Mouse (Mus musculus): ENCODE data around the gene Gm525. TPM values are rescaled to one million over a fixed set of nuclear protein-coding genes. Genes with fewer than 3 reads are reported as not detected.

Gene Gm525
- total and polyA plus RNA-seq, 3 experiments = not detected

- Histone ChIP-seq H3K9ac (ENCODE audit: control insufficient read depth, low read depth, low read length, poor library complexity, severe bottlenecking) (no peak overlapping the region), H3K9me3 (replicated peaks; ENCODE audit: insufficient read depth, low read length) (no peaks in the 10 kb centered on the region), H3K27ac (ENCODE audit: control insufficient read depth, low read depth, low read length) (no peak overlapping the region), H3K79me2 (ENCODE audit: control insufficient read depth, insufficient read depth, low read length, poor library complexity) (no peaks in the 10 kb centered on the region), H3K4me1 (ENCODE audit: control insufficient read depth in 1 of 2, insufficient read depth in 2 of 2, low read length in 2 of 2) (peaks cover 14 to 44% of the 10 kb centered on the region in 2 experiments), H3K36me3 (ENCODE audit: control insufficient read depth in 1 of 2, insufficient read depth in 2 of 2, low read length in 2 of 2) (peaks cover 0 to 33% of the 10 kb centered on the region in 2 experiments; a peak in 2 of 4 replicates), H3K4me3 (ENCODE audit: control insufficient read depth in 1 of 2, insufficient read depth in 1 of 2, low read depth in 2 of 2, low read length in 2 of 2) (no peak overlapping the region), H3K27me3 (ENCODE audit: control insufficient read depth in 1 of 2, insufficient read depth in 2 of 2, low read length in 2 of 2) (no peaks in the 10 kb centered on the region)
- TF ChIP-seq CHD2 (IDR thresholded peaks at IDR 0.05; ENCODE audit: low read length) (no peak), GATA1 (IDR thresholded peaks at IDR 0.05; ENCODE audit: low read depth, low read length) (no peak), GABPA (IDR thresholded peaks at IDR 0.05; ENCODE audit: low read depth, low read length) (no peak), POLR2A (IDR thresholded peaks at IDR 0.05; ENCODE audit: control insufficient read depth in 1 of 2, insufficient read depth in 1 of 2, low read depth in 1 of 2, low read length in 2 of 2, poor library complexity in 1 of 2) (no peak), ZNF384 (IDR thresholded peaks at IDR 0.05; ENCODE audit: low read depth, low read length) (no peak)
- no peak for DNase-seq (ENCODE audit: low read depth, low spot score)
These were observed 48.0 kb upstream of the Gm525 start for GRCm38 (mm10) chr11:89025603-89026002.

GRCm38 (mm10) chr11:89026117-89026516 is 47.5 kb upstream of the Gm525 start:
- H3K4me1 ChIP-seq (ENCODE audit: control insufficient read depth in 1 of 2, insufficient read depth in 2 of 2, low read length in 2 of 2) = peaks cover 14 to 42% of the 10 kb centered on the region in 2 experiments
- no peak for TF ChIP-seq ETS1 (IDR thresholded peaks at IDR 0.05; ENCODE audit: low read depth, low read length)
- 0 out of 2 replicates have a peak, but pooled peaks have one; percentile 8 for TF ChIP-seq TAL1 (IDR thresholded peaks at IDR 0.05; ENCODE audit: low read length)

GRCm38 (mm10) chr11:89027955-89028361 is 45.7 kb upstream of the Gm525 start:
- peak; percentile 95 for DNase-seq (ENCODE audit: low read depth, low spot score)
- peak overlapping the region; percentile 65 for H3K27ac ChIP-seq (ENCODE audit: control insufficient read depth, low read depth, low read length)
- H3K9ac ChIP-seq (ENCODE audit: control insufficient read depth, low read depth, low read length, poor library complexity, severe bottlenecking) = no peak overlapping the region
- TF ChIP-seq MAZ (IDR thresholded peaks at IDR 0.05; ENCODE audit: low read depth, low read length) = no peak
- peak; percentile 61 for TF ChIP-seq TCF12 (IDR thresholded peaks at IDR 0.05; ENCODE audit: low read depth, low read length)
- no peak for TF ChIP-seq CHD2 (IDR thresholded peaks at IDR 0.05; ENCODE audit: low read length)
- TF ChIP-seq ETS1 (IDR thresholded peaks at IDR 0.05; ENCODE audit: low read depth, low read length) = peak; percentile 69
- TF ChIP-seq POLR2A (IDR thresholded peaks at IDR 0.05; ENCODE audit: control insufficient read depth in 1 of 2, insufficient read depth in 1 of 2, low read depth in 1 of 2, low read length in 2 of 2, poor library complexity in 1 of 2) = no peak
- TF ChIP-seq CHD1 (IDR thresholded peaks at IDR 0.05; ENCODE audit: low read depth, low read length) = no peak
- 0 out of 2 replicates have a peak, but pooled peaks have one; percentile 27 for TF ChIP-seq MAX (IDR thresholded peaks at IDR 0.05; ENCODE audit: low read length)
- no peak for TF ChIP-seq NELFE (IDR thresholded peaks at IDR 0.05; ENCODE audit: low read depth, low read length)
- no peak for TF ChIP-seq RAD21 (IDR thresholded peaks at IDR 0.05; ENCODE audit: low read depth, low read length)
- no peak for TF ChIP-seq MEF2A (IDR thresholded peaks at IDR 0.05; ENCODE audit: extremely low read depth, insufficient replicate concordance, low read depth, low read length, poor library complexity, severe bottlenecking)
- TF ChIP-seq KAT2A (conservative IDR thresholded peaks at IDR 0.05; ENCODE audit: low read depth, low read length) = no peak
- peak; percentile 66 for TF ChIP-seq TBP (IDR thresholded peaks at IDR 0.05; ENCODE audit: low read depth, low read length)
- TF ChIP-seq ZC3H11A (IDR thresholded peaks at IDR 0.05; ENCODE audit: low read depth, low read length) = no peak
- TF ChIP-seq RCOR1 (IDR thresholded peaks at IDR 0.05; ENCODE audit: low read depth, low read length) = peak; percentile 80
- TF ChIP-seq ELF1 (IDR thresholded peaks at IDR 0.05; ENCODE audit: low read depth, low read length) = no peak
- peak; percentile 61; the same call in 1 of the 2 replicates for TF ChIP-seq MYC (IDR thresholded peaks at IDR 0.05; ENCODE audit: low read depth, low read length)
- TF ChIP-seq TAL1 (IDR thresholded peaks at IDR 0.05; ENCODE audit: low read length) = peak; percentile 46
- TF ChIP-seq BHLHE40 (IDR thresholded peaks at IDR 0.05; ENCODE audit: borderline replicate concordance, low read depth, low read length) = peak; percentile 62; the same call in 1 of the 2 replicates
- no peak for TF ChIP-seq USF1 (IDR thresholded peaks at IDR 0.05; ENCODE audit: low read depth, low read length)
- TF ChIP-seq HCFC1 (IDR thresholded peaks at IDR 0.05; ENCODE audit: low read depth, low read length) = no peak
- TF ChIP-seq ZMIZ1 (IDR thresholded peaks at IDR 0.05; ENCODE audit: low read depth, low read length) = no peak
- TF ChIP-seq USF2 (IDR thresholded peaks at IDR 0.05; ENCODE audit: borderline replicate concordance in 1 of 2, insufficient read depth in 1 of 2, low read depth in 1 of 2, low read length in 2 of 2) = no peak
- TF ChIP-seq GATA1 (IDR thresholded peaks at IDR 0.05; ENCODE audit: low read depth, low read length) = no peak

More at GRCm38 (mm10) chr11:89026117-89026516, 47.5 kb upstream of the Gm525 start:
- Histone ChIP-seq H3K27me3 (ENCODE audit: control insufficient read depth in 1 of 2, insufficient read depth in 2 of 2, low read length in 2 of 2) (no peaks in the 10 kb centered on the region), H3K9ac (ENCODE audit: control insufficient read depth, low read depth, low read length, poor library complexity, severe bottlenecking) (no peak overlapping the region), H3K27ac (ENCODE audit: control insufficient read depth, low read depth, low read length) (no peak overlapping the region), H3K79me2 (ENCODE audit: control insufficient read depth, insufficient read depth, low read length, poor library complexity) (no peaks in the 10 kb centered on the region), H3K9me3 (replicated peaks; ENCODE audit: insufficient read depth, low read length) (no peaks in the 10 kb centered on the region), H3K4me3 (ENCODE audit: control insufficient read depth in 1 of 2, insufficient read depth in 1 of 2, low read depth in 2 of 2, low read length in 2 of 2) (no peak overlapping the region), H3K36me3 (ENCODE audit: control insufficient read depth in 1 of 2, insufficient read depth in 2 of 2, low read length in 2 of 2) (peaks cover 0 to 33% of the 10 kb centered on the region in 2 experiments; a peak in 2 of 4 replicates)
- no peak for DNase-seq (ENCODE audit: low read depth, low spot score)

More at GRCm38 (mm10) chr11:89027955-89028361, 45.7 kb upstream of the Gm525 start:
- peaks cover 8 to 28% of the 10 kb centered on the region in 2 experiments for H3K4me1 ChIP-seq (ENCODE audit: control insufficient read depth in 1 of 2, insufficient read depth in 2 of 2, low read length in 2 of 2)
- no peaks in the 10 kb centered on the region for H3K27me3 ChIP-seq (ENCODE audit: control insufficient read depth in 1 of 2, insufficient read depth in 2 of 2, low read length in 2 of 2)
- no peaks in the 10 kb centered on the region for H3K79me2 ChIP-seq (ENCODE audit: control insufficient read depth, insufficient read depth, low read length, poor library complexity)
- H3K9me3 ChIP-seq (replicated peaks; ENCODE audit: insufficient read depth, low read length) = no peaks in the 10 kb centered on the region
- peaks cover 0 to 21% of the 10 kb centered on the region in 2 experiments; a peak in 2 of 4 replicates for H3K36me3 ChIP-seq (ENCODE audit: control insufficient read depth in 1 of 2, insufficient read depth in 2 of 2, low read length in 2 of 2)
- peak overlapping the region; percentile 2 to 17; a peak in 3 of 4 replicates for H3K4me3 ChIP-seq (ENCODE audit: control insufficient read depth in 1 of 2, insufficient read depth in 1 of 2, low read depth in 2 of 2, low read length in 2 of 2)

Data from MEL (cell line).